Mouse (Mus musculus) CH12F3 (cell line): ENCODE results near the gene Btbd1.

Source experiments
- in situ Hi-C: fragments of 300-500 bp; cut with MboI; formaldehyde crosslinking; loops from 2 replicates; pipeline ENCODE4 v1.14.3; 2020; ENCODE audit warnings: low sequenced_read_pairs

The Btbd1 gene

GRCm38 (mm10) chr7:81829379-81829894 is at the start of gene Btbd1:
Gene Btbd1 (minus strand): TSS chr7:81829431.
- in situ Hi-C loops = no loop called here

- in situ Hi-C loops = no loop called here
Observed at GRCm38 (mm10) chr7:81875372-81875771, 46.1 kb upstream of the Btbd1 start.

GRCm38 (mm10) chr7:81874636-81875035 is 45.4 kb upstream of the Btbd1 start:
- in situ Hi-C loops = no loop called here

- in situ Hi-C loops = no loop called here
Observed at GRCm38 (mm10) chr7:81873807-81874206, 44.6 kb upstream of the Btbd1 start.

GRCm38 (mm10) chr7:81872493-81873013 is 43.3 kb upstream of the Btbd1 start:
- in situ Hi-C loops = no loop called here

GRCm38 (mm10) chr7:81868158-81868557 is 38.9 kb upstream of the Btbd1 start:
- in situ Hi-C loops = no loop called here

GRCm38 (mm10) chr7:81867231-81867930 is 38.1 kb upstream of the Btbd1 start:
- in situ Hi-C loops = no loop called here

GRCm38 (mm10) chr7:81865937-81866336 is 36.7 kb upstream of the Btbd1 start:
- in situ Hi-C loops = no loop called here

GRCm38 (mm10) chr7:81864552-81864951 is 35.3 kb upstream of the Btbd1 start:
- in situ Hi-C loops = no loop called here

GRCm38 (mm10) chr7:81862587-81863583 is 33.7 kb upstream of the Btbd1 start:
- in situ Hi-C loops = no loop called here

GRCm38 (mm10) chr7:81861921-81862320 is 32.7 kb upstream of the Btbd1 start:
- in situ Hi-C loops = no loop called here

GRCm38 (mm10) chr7:81861461-81861860 is 32.2 kb upstream of the Btbd1 start:
- in situ Hi-C loops = no loop called here

GRCm38 (mm10) chr7:81860996-81861395 is 31.8 kb upstream of the Btbd1 start:
- in situ Hi-C loops = no loop called here

GRCm38 (mm10) chr7:81860071-81860470 is 30.8 kb upstream of the Btbd1 start:
- in situ Hi-C loops = no loop called here

GRCm38 (mm10) chr7:81858968-81859721 is 29.9 kb upstream of the Btbd1 start, which contains the start of gene Tm6sf1:
Gene Tm6sf1 (plus strand): TSS chr7:81859001.
- in situ Hi-C loops = no loop called here

- in situ Hi-C loops = no loop called here
Observed at GRCm38 (mm10) chr7:81858236-81858635, 29.0 kb upstream of the Btbd1 start.

- in situ Hi-C loops = no loop called here
Observed at GRCm38 (mm10) chr7:81856221-81856620, 27.0 kb upstream of the Btbd1 start.

- in situ Hi-C loops = no loop called here
Observed at GRCm38 (mm10) chr7:81855694-81856093, 26.5 kb upstream of the Btbd1 start, which contains the start of gene Gm10160. Gene Gm10160 (minus strand): TSS chr7:81855794.

GRCm38 (mm10) chr7:81854568-81855307 is 25.5 kb upstream of the Btbd1 start:
- in situ Hi-C loops = no loop called here

GRCm38 (mm10) chr7:81851706-81852105 is 22.5 kb upstream of the Btbd1 start:
- in situ Hi-C loops = no loop called here
